Mouse (Mus musculus): ENCODE results near the gene Itga7. TPM values are rescaled to one million over a fixed set of nuclear protein-coding genes. Genes with fewer than 3 reads are reported as not detected.

The Itga7 gene
- total RNA-seq, 2 experiments from 2014 or later, result not detected

DNA sequence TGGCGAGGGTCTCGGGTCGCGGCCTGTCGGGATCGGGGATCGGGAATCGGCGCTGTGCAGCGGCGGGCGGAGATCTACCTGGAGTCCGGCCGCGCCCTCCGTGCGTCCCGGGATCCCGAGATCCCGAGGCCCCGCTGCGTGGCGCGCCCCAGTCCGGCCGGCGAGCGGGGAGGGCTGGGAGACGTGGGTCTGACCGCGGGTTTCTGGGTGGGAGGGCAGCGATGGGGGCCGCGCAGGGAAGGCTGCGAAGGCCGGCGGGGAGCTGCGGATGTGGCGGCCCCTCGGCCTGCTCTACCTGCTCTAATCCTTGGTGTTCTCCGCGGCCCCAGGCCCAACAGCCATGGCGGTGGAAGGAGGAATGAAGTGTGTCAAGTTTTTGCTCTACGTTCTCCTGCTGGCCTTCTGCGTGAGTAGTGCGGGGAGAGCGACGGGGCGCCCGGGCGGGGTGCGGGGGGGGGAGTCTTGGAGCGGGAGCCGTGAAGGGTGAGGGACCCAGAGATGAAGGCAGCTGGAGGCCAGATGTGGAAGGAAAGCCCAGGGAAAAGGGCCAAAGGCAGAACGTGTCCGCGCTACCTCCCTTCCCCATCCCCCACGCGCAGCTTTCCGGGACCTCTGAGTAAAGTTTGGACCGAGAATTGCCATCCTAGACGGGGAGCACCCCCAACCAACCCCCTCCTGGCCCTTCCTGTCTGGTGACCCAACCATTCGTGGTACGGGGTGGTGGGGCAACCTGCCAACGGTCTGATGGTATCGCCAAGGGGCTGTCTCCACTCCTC is 23.4 kb upstream of the Itga7 start:
- no peak for ATAC-seq (replicated peaks; ENCODE audit: low FRiP score, poor library complexity, severe bottlenecking)

DNA sequence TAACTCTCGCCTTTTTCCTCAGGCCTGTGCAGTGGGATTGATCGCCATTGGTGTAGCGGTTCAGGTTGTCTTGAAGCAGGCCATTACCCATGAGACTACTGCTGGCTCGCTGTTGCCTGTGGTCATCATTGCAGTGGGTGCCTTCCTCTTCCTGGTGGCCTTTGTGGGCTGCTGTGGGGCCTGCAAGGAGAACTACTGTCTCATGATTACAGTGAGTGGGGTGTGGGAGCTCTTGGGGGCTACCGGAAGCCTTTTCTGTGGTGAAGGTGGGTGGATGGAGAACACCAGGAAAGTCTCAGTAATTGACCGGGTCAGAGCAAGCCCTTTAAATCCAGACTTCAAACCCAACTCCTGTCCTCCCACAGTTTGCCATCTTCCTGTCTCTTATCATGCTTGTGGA is 22.2 kb upstream of the Itga7 start:
- ATAC-seq (replicated peaks; ENCODE audit: low FRiP score, poor library complexity, severe bottlenecking), result no peak

- no peak for ATAC-seq (replicated peaks; ENCODE audit: low FRiP score, poor library complexity, severe bottlenecking)
These were observed 21.4 kb upstream of the Itga7 start for GRCm38 (mm10) chr10:128912268-128912667.

GRCm38 (mm10) chr10:128912791-128913190 is 20.8 kb upstream of the Itga7 start:
- 0 out of 2 replicates have a peak, but pooled peaks have one; percentile 11 for ATAC-seq (replicated peaks; ENCODE audit: low FRiP score, poor library complexity, severe bottlenecking)

DNA sequence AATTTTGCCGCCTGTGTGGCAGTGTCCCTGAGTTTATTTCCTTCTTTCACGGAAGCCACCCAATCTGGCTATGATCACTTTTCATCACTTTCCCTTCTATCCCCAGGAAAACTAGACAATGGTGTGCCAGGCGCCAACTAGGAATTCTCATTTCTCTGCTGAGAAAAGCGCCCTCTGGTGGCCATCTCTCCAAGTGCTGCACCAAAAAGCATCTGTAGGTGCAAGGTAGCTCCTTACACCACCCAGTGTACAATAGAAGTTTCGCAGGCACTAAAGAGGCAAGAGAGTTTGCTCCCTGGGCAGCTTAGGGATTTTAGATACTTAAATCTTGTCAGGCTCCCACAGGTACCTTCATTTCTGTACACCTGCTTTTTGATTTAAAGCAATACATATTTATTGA is 20.4 kb upstream of the Itga7 start:
- ATAC-seq (replicated peaks; ENCODE audit: low FRiP score, poor library complexity, severe bottlenecking), result peak; percentile 80

- 0 out of 2 replicates have a peak, but pooled peaks have one; percentile 14 for ATAC-seq (replicated peaks; ENCODE audit: low FRiP score, poor library complexity, severe bottlenecking)
These were observed 19.9 kb upstream of the Itga7 start for GRCm38 (mm10) chr10:128913696-128914095.

- ATAC-seq (replicated peaks; ENCODE audit: low FRiP score, poor library complexity, severe bottlenecking), result no peak
These were observed 18.1 kb upstream of the Itga7 start for GRCm38 (mm10) chr10:128915550-128915949.

GRCm38 (mm10) chr10:128916665-128917064 is 17.0 kb upstream of the Itga7 start:
- no peak for ATAC-seq (replicated peaks; ENCODE audit: low FRiP score, poor library complexity, severe bottlenecking)

DNA sequence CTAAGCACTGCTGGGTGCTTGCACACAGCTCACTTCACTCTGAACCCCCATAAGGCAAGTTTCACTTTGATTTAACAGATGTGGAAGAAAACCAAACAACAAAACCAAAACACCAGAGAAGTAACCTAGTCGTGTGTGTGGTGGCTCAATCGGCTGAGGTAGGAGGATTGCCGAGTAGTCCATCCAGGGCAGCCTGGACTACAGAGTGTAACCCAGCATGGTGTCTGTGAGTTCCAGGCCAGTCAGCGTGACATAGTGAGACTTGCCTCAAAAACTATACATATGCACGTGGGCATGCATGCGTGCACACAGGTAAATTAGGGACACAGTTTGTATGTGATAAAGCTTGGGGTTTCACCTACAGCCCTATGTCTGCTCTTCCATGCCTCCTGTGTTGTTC is 16.2 kb upstream of the Itga7 start:
- ATAC-seq (replicated peaks; ENCODE audit: low FRiP score, poor library complexity, severe bottlenecking), result no peak

DNA sequence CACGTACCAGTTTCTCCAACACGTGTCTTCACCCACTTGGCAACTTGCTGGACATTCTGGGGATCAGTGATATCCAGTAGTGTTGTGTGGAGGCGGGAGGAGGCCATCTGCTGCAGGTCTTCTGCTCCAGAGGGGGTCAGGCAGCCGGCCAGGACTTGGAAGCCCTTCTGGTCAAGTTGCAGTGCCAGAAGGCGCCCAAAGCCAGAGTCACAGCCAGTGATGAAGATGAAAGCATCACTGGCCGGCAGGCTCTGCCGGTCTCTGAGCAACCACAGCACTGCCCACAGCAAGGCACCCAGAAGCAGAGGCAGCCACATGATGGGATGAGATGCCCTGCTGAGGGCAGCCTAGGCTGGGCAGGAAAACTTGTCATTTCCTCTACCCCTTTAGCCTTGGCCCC is 15.4 kb upstream of the Itga7 start:
- no peak for ATAC-seq (replicated peaks; ENCODE audit: low FRiP score, poor library complexity, severe bottlenecking)

DNA sequence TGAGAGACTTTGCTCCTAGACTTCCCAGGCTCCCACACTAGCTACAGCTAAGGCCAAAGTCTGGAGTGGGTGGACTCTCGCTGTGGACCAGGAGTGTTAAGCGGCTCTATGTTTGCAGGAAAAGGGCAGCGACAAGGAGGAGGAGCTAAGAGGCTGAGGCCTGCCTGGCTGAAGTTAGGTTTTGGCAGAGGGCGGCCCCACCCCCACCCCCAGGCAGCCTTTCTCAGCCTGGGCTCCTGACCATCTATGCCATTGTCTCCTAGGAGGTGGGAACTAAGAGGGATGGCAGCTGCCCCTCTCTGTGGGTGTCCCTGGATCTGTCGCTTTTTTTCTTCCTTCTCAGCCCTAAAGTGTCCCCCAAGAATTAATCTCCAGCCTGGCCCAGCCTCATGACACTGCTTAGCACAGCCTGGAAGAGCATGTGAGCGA is 14.4 kb upstream of the Itga7 start:
- no peak for ATAC-seq (replicated peaks; ENCODE audit: low FRiP score, poor library complexity, severe bottlenecking)

- no peak for ATAC-seq (replicated peaks; ENCODE audit: low FRiP score, poor library complexity, severe bottlenecking)
These were observed 13.7 kb upstream of the Itga7 start for GRCm38 (mm10) chr10:128919966-128920365.

DNA sequence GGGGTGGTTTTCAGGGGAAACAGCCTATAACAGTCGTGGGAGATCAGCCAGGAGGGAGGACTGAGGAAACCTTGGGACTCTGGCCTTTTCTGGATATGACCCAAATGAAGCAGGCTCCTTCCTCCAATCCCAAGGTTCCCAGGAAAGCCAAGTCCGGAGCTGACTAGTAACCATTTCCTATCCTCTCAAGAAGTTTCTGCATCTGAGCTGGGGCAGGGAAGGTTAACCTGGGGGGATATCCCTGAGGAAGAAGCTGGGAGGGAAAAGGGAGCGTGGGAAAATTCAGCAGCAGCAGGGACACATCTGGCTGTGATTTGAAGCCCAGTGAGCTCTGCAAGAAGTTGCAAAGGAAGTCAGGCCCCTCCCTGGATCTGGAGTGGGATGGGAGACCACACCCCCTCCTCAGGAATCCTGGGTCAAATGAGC is 12.9 kb upstream of the Itga7 start:
- no peak for ATAC-seq (replicated peaks; ENCODE audit: low FRiP score, poor library complexity, severe bottlenecking)

GRCm38 (mm10) chr10:128921251-128921650 is 12.4 kb upstream of the Itga7 start:
- no peak for ATAC-seq (replicated peaks; ENCODE audit: low FRiP score, poor library complexity, severe bottlenecking)

- ATAC-seq (replicated peaks; ENCODE audit: low FRiP score, poor library complexity, severe bottlenecking), result 0 out of 2 replicates have a peak, but pooled peaks have one; percentile 2
These were observed 11.5 kb upstream of the Itga7 start for GRCm38 (mm10) chr10:128921883-128922821.

- no peak for ATAC-seq (replicated peaks; ENCODE audit: low FRiP score, poor library complexity, severe bottlenecking)
These were observed 10.9 kb upstream of the Itga7 start, which contains the start of gene Rdh5 for GRCm38 (mm10) chr10:128922822-128923012. Rdh5 (minus strand) TSS chr10:128922888.

GRCm38 (mm10) chr10:128923013-128923691 is 10.5 kb upstream of the Itga7 start:
- peak; percentile 97 for ATAC-seq (replicated peaks; ENCODE audit: low FRiP score, poor library complexity, severe bottlenecking)

- ATAC-seq (replicated peaks; ENCODE audit: low FRiP score, poor library complexity, severe bottlenecking), result peak; percentile 9; the same call in 1 of the 2 replicates
These were observed 9.7 kb upstream of the Itga7 start, which contains the start of gene Bloc1s1 for GRCm38 (mm10) chr10:128923935-128924334. Bloc1s1 (minus strand) TSS chr10:128924035.

- ATAC-seq (replicated peaks; ENCODE audit: low FRiP score, poor library complexity, severe bottlenecking), result no peak
These were observed 5.3 kb upstream of the Itga7 start for GRCm38 (mm10) chr10:128928356-128928755.

DNA sequence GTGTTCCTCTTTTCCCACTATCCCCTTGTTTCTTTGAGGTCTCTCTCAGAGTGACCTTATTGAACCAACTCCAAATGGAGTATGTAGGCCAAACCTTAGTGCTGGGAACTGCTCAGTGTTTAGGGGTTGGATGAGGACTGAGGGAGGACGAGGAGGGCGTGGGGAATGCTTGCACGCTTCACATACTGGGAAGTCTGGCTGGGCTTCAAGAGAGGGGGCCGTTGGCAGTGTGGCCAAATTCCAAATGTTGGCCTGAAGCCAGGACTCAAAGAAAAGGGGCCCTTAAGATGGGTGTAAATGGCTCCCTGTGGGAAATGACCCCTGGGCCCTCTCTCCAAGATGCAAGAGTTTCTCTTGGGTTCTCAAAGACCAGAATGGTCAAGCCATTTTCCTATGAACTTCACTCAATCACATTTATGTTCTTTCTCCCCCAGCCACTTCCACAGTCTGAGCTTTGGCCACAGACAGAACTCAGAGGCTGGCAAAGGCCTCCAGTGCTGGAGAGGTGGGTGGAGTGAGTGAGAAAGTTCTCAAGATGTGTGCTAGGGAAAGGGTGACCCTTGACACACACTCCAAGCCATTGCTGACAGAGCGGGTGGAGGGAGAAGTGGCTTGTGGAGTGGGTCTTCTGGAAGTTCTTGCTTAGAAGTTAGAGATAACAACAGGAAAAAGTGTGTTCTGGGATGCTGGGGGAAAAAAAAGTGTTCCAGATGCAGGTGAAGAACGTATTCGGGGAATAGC is 3.8 kb upstream of the Itga7 start:
- ATAC-seq (replicated peaks; ENCODE audit: low FRiP score, poor library complexity, severe bottlenecking), result no peak
